Mouse (Mus musculus) T-helper 17 cell (primary cell): Measurements from ENCODE around the gene Trpv4.

Experiments
- in situ Hi-C, 2 experiments: fragments of 300-600 bp; cut with MboI, MseI; formaldehyde crosslinking; loops; 1 replicate in 1 of 2; 2 replicates in 1 of 2; pipeline ENCODE4 v1.15.1; 2025; ENCODE audit warnings: high pct_unique_total_duplicates in 2 of 2

Trpv4 gene

DNA sequence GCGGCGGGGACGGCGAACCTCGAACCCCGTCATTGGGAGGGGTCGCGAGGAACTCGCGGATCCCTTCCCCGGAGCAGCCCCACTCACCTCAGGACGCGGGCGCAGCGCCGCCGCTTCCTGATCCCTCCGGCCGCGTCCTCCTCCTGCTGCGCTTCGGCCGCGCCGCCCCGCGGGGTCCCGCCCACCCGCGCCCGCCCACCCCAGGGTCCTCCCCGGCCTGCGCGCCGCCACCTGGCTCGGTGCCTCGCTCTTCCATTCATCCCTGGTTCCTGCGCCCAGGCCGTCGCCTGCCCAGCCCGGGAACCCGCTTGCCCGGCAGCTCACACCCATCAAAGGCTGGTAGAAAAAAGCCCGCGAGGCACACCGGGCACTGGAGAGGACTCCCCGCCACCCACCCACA is at the start of gene Trpv4:
Trpv4 (minus strand) TSS at position 167 of the 400 bp plus-strand sequence.
- in situ Hi-C loops, result no loop called here

DNA sequence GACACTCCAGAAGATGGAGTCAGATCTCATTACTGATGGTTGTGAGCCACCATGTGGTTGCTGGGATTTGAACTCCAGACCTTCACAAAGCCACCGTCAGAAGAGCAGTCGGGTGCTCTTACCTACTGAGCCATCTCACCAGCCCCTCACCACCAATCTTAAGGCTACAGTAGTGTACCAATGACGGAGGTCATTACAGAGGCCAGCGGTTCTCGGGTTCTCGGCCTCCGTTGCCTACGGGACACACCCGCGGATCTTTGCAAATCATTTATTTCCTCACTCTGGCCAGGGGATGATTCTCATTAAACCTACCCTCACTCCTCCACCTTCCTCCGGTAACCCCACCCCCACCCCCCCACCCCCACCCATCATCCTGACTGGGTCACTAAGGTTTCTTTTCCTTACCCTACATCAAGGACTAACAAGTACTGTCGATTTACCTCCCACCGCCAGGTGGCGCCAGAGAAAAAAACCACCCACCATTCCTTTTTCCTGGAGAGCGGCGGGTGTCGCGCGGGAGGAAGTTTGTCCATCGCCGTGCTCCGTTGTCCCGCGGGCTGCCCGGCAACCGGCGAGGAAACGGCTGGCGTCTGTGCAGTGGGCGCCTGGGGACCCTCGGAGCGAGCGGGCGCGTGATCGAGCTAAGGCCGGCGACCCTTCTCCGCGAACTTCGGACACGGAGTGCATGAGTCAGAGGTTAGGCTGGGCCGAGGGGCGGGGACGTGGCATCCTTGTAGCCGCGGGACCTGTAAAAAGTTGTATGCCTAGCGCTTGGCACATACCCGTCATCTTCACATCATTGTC is 49.2 kb upstream of the Trpv4 start, which contains the start of gene Tchp:
Tchp (plus strand) TSS at position 496 of the 804 bp plus-strand sequence.
- in situ Hi-C loops, result no loop called here

DNA sequence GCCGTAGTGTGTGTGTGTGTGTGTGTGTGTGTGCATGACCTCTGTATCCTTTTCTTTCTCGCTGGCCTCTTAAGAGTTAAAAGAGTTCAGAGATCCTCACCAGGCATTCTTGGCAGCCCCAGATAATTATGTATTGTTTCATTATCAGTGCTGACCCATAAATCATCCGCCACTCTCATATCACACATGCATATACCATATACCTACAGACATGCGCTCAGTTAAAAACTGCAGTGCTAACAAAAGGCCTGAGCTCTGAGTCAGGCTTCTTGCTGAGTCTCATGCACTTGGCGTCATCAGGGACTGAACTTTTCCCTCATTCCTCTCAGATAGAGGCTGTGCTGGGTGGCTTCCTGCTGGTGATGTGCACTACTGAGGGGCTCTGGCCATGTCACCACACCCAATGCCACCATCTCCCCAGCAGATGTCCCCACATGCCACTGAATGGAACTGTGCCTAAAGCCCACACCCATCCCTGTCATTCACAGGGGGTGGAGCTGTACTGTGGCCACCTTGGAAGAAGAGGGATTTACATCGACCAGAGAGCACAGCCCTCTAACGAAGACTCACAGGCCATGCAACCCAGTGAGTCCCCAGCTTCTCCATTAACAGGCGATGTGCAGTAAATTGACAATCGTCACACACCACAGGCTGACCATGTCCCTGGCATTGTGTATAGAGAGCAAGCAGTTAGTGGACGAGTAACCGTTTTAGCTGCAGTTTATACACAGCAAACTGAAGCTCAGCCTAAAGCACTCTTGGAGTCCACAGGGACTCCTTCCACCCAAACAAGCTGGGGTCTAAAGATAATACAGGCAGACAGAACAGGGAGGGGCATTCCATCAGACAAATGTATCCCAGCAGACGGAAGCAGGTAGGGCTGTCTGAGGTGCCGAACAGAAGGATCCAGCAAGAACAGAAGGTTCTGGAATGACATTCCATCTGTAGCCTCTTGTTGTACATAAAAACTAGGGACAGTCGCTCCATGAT is 44.5 kb upstream of the Trpv4 start:
- in situ Hi-C loops, result no loop called here

DNA sequence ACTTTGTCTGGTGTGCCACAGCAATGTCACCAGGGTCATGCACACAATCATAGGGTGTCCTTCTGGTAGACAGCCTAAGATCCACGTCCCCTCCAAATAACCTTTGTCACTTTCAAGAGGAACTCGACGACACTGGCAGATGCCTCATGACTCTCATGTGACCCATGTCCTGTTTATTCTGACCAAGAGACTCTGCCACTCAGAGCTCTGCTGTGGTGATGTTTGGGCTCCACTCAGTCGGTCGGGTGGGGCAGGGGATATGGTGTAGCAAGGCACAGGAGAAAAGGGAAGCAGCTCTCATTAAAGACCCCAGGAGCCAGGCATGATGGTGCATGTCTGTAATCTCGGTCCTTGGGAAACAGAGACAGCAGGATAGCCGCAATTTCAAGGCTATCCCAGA is 40.8 kb upstream of the Trpv4 start:
- in situ Hi-C loops, result no loop called here

DNA sequence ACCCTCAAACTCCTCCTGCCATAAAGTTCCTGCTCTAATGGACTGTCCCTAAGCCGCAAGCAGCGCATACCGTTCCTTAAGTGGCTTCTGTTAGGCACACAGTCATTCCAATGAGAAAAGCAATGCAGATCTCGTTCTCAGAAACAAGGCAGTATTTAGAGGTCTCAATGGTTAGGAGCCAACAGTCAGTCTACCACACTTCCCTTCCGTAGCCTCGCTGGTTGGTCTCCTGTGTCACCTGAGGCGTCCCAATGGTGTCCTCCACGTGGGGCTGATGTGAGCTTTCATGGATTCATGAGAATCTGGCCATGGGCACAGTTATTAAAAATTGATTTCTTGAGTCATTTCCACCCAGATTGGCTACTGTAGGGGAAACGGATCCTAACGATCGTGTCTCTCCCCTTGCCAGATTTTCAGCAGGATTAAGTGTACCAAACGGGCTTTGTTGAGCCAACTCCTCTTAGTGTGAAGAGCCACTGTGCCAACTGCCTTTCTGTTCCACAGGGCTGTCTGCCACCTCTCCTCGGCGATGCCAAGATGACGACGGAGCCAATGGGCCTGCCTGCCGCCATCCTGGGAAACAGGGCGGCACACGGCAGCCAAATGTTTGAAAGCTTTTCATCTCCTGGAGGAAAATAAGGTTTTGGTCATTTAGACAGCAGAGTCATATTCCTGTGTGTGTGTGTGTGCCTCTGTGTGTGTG is 40.0 kb upstream of the Trpv4 start:
- in situ Hi-C loops, result no loop called here

DNA sequence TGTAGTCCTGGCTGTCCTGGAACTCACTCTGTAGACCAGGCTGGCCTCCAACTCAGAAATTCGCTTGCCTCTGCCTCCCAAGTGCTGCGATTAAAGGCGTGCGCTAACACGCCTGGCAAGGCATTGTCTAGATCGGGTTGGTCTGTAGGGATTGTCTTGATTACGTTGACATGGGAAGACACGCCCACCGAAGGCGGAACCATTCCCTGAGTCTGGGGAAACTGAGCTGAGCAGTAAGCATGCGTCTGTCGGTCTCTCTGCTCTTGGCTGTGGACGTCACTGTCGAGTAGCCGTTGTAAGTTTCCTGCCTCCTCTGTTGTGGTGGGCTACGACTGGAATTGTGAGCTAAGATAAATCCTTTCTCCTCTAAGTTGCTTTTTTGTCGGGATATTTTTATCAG is 38.7 kb upstream of the Trpv4 start:
- in situ Hi-C loops, result no loop called here

DNA sequence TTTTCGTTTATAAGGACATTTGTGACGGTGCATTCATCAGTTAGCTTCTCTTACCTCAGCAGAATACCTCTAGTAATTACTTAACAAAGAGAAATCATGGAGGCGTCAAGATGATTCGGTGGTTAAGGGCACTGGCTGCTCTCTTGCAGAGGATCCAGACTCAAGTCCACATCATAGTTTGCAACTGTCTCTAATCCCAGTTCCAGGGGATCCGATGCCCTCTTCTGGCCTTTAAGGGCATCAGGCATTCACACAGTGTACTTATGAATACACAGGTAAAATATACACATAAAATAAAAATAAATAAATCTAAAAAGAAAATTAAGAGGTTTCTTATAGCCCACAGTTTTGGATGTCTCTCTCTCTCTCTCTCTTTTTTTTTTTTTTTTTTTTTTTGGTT is 37.6 kb upstream of the Trpv4 start:
- in situ Hi-C loops, result no loop called here

DNA sequence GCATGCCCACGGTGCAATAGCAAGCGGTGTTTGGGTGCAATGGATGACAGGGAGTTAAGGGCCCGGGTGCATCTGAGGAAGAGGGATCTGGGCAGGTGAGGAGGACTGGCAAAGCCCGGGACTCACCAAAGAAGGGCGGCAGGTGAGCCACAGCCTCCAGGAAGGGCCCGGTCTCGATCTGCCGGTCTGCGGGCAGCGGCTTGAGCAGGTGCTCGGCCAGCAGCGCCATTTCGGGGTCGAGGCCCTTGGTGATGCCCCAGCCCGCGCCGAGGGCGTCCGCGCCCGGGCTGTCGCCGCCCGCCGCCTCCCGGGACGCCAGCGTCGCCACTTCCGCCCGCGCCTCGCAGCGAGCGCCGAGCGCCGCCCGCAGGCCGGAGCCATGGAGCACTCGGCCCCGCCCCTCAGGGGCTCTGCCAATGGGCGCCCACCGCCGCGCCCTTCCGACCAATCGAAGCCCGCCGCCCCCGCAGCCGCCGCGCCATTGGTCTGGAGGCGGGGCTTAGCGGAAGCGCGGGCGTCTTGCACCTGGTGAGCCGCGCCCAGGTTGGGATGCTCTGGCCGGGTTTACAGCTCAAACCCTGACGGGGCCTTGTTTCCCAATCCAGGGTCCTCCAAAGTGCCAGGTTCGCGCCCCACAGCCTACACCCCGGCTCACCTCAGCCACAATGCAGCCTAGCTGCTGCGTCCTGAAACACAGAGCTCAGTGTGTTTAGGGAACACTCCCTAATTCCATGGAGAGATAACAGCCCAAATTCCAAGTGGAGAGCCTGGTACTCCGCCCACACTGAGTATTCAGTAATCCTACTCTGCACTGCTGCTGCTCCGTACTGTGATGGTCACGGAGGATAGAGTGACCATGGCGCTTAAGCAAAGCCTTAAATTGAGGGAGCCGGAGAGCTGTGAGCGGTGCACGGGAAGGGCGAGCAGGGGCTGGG is 32.7 kb upstream of the Trpv4 start, which contains the start of gene Gltp:
Gltp (minus strand) TSS at position 352 of the 935 bp plus-strand sequence.
- in situ Hi-C loops, result no loop called here

DNA sequence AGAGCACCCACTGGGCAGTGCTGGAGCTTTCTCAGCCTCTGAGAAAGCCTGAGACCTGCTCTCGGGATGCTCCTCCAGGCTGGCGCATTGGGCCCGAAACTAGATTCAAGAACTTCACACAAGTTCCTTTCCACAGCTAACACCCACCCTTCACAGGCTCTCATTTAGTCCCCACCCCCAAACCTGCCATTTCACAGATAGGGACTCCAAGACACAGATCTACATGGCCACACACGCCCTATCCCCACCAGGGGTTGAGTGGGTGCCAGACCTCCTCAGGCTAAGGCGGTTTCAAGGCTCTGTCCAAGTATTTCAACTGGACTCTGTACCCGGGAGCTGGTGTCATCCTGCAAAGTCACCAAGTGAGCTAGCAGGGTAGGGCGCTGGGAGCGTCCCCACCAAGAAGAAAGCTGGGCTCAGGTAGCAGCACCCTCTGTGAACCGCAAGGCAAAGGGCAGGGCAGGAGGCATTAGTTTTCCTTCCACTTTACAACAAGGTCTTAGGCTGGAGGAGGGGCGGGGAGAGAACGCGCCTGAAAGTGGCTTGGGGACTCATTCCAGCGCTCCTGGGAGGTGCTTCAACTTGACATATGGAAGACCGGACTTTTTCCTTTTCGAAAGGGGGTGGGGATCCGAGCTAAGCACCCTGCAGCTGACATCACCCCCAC is 31.6 kb upstream of the Trpv4 start:
- in situ Hi-C loops, result no loop called here

DNA sequence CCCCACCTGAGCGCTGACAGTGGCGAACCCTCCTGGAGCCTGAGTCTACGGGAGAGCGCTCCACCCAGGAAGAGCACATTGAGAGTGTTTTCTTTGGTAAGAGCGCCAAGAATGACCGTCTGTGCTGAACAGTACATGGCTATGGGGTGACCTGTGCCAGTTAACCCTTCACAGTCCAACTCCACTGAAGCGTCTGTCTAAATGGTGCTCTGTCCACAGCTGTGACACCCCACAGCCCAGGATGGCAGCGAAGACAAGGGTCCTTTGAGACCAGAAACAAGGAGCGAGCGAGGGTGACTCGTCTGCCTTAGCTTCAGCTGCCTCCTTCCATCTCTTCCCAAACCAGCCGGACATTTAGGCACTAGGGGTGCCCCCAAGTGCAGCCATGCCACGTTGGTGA is 30.5 kb upstream of the Trpv4 start:
- in situ Hi-C loops, result no loop called here

DNA sequence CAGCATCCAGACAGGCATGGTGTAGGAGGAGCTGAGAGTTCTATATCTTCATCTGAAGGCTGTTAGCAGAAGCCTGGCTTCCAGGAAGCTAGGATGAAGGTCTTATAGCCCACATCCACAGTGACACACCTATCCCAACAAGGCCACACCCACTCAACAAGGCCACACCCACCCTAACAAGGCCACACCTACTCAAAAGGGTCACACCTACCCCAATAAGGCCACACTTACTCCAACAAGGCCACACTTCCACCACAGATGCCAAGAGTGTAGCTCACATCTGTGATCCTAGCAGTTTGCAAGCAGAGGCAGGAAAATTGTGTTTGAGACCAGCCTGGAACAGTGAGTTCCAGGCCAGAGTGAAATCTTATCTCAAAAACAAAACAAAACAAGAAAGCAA is 29.7 kb upstream of the Trpv4 start:
- in situ Hi-C loops, result no loop called here

DNA sequence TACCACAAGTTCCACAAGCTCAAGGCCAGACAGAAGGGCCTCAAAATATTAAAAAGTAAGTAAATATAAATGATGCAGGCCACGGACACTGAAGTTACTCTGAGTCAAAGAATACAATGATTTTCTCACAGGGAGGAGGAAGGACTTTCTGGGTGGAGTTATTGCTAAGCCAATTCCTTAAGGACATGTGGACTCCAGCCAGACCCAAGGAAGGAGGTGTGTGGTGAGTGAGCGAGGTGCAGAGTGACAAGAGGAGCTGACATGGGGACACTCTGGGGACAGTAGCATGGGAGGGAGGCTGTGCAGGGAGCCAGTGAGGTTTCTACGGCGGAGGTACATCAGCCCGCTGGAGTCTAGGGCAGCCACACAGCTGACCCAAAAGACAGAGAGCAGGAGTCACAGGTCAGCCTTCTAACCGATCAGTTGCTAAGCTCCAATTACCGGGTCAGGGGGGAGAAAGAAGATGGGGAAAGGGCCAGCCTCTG is 28.5 kb upstream of the Trpv4 start:
- in situ Hi-C loops, result no loop called here

DNA sequence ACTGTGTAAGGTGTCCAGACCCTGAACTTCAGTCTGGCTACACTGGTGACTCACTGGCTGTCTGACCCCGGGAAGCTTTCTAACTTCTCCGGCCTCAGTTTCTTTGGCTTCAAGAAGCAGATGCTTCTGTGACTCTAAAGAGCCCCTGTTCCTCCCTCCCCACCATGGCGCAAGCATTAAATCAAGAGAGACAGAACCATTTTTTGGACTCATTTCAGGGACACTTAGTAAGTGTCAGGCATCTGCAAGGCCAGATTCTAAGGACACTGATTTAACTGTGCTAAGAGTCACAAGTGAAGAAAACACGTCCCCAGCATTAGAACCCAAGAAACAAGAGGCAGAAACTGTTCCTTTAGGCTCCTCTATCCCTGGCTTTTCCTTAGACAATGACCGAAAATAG is 27.8 kb upstream of the Trpv4 start:
- in situ Hi-C loops, result no loop called here

DNA sequence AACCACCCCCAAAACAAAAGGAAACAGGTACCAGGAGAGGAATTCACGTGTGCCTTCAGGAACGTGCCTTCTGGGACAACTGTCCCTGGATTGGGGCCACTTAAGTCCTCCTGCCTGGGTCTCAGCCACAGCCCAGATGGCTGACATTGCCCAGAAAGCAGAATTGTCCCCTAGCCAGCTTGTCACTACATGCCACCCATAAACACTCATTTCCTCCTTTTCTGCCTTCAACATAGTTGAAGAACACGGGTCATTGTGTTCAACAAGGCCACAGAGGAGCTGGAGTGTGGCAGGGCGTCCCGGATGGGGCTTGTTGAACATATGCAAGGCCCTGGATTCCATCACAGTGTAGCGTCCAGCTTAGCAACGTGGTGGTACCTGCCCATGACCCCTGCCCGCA is 23.5 kb upstream of the Trpv4 start:
- in situ Hi-C loops, result no loop called here

DNA sequence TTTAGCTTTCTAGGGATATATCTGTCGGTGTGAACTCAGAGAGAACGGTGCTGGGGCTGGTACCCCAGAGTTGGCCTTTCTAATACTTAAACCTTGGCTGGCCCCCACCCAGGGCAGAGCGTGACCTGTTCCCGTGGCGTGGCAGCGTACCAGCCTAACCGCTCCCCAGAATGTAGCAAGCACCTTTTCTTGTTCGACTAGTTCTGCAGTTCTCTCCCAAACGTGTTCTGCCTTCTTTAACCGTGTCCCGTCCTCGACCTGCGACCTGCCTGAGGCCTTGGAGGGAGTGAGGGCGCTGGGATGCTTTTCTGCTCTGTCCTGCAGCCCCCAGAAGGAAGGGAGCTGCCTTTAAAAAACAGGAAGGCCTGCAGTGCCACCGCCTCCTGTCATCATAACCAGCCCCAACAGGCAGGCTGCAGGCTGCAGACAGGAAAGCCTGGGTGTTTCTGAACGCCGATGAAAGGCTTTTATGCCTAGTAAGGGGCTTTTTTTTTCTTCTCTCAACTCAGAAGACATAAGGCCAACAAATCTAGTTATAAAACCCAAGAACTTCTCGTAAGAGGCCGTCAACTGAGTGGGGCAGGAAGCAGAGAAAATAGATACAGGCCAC is 22.6 kb upstream of the Trpv4 start:
- in situ Hi-C loops, result no loop called here

DNA sequence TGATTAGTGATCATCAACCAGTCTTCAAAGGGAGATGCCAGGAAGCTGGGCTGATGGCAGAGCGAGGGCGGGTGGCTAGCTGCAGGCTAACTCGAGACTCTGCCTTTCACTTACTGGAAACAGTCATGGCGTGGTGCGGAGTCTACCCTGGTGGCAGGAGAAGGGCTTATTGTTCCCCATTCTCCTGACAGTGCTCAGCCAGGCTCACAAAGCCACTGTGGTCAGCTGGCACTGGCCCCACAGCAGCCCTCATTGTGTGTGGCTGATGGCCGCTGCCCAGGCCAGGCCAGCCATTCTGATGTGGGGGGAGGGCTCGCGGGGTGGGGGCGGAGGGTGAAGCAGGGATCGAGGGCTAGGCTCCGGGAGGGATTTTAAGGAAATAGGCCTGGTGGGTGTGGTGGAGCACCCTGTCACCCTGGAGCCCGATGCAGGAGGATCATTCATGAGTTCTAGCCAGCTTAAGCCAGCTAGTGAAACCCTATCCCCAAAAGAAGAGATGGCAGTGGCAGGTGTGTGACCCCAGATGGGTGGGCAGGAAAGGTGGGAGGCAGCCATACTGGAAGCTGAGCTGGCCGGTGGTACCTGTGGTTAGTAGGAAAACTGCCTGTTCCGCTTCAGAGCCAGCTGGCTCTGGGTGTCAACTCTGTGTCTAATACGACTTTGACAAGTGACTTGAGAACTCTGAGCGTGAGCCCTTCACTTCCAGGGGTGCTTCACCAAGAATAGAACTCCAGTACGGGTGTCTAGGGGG is 21.8 kb upstream of the Trpv4 start:
- in situ Hi-C loops, result loop anchor here in 1 of 2 experiments (5.0 kb wide), 1 partner anchor 53 kb away; no protein-coding TSS in a partner anchor

DNA sequence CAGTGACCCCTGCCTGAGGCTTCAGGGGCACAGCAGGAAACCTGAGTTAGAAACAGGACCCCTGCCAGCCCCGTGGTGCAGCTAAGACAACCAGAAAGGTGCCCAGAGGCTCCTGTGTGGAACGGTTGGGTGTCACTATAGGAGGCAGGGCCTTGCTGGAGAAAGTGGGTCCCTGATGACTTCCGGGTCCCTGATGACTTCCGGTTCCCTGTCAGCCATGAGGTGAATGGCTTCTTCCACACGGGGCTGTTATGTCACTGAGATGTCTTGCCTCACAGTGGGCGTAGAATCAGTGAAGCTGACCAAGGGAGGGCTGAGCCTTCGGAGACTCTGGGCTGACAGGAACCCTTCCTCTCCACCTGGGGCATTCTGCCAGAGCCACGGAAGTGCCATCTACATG is 16.4 kb upstream of the Trpv4 start:
- in situ Hi-C loops, result no loop called here

DNA sequence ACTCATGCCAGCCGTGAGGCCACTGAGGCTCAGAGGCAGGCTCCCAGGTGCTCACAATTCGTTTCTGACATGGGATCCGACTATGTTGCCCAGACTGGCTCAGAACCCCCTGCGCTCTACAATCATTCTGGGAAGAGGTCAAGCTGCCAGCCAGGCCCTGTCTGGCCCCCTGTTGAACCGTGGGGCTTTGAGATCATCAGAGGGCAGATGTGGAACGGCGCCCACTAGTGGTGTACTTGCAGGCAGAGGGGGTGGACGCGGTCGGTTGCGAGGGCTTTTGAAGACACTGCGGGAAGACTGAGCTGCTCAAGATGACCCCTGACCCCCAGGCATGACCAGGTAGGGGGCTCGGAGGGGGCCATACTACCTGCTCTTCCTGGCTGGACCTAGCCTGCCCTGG is 14.9 kb upstream of the Trpv4 start:
- in situ Hi-C loops, result no loop called here

DNA sequence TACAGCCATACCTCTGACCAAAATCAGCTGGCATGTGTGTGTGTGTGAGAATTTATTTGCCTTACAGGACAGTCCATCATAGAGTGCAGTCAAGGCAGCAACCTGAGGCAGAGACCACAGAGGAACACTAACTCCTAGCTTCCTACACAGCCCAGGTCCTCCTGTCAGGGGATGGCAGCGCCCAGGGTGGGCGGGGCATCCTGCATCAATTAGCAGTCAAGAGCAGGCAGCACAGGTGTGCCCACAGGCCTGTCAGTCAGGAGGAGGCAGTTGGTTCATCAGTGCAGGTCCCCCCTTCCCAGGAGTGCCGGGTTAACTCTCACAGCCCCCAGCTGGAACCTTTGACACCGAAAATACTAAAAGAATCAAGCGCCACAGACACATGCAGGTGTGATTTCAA is 10.8 kb upstream of the Trpv4 start:
- in situ Hi-C loops, result no loop called here
